Mouse (Mus musculus) MEL (cell line): Measurements from ENCODE around the gene Ncapg. TPM values are rescaled to one million over a fixed set of nuclear protein-coding genes. Genes with fewer than 3 reads are reported as not detected.

Source experiments
- DNase-seq: peaks from one replicate; pipeline ENCODE4 v3.0.0; 2011; ENCODE audit warnings: low read depth, low spot score
- H3K27ac ChIP-seq: 2 replicates; pipeline ENCODE4 v1.5.1; 2012; ENCODE audit warnings: low read depth, mild to moderate bottlenecking, control low read depth, low read length, moderate library complexity; ENCODE audit not compliant: control insufficient read depth
- H3K27me3 ChIP-seq, 2 experiments: fragments of 150-350 bp in 1 of 2; sonication (generic) in 1 of 2; 2 replicates each; pipeline ENCODE4 v1.6.1; 2012; ENCODE audit warnings: low read length in 2 of 2, mild to moderate bottlenecking in 2 of 2, improper control_type of control experiment in 1 of 2, moderate library complexity in 1 of 2; ENCODE audit not compliant: insufficient read depth in 2 of 2, control insufficient read depth in 1 of 2
- H3K36me3 ChIP-seq, 2 experiments: 2 replicates each; pipeline ENCODE4 v1.6.1; 2012 to 2014; ENCODE audit warnings: low read length in 2 of 2, improper control_type of control experiment in 1 of 2, inconsistent platforms in 1 of 2, mild to moderate bottlenecking in 1 of 2; ENCODE audit not compliant: insufficient read depth in 2 of 2, control insufficient read depth in 1 of 2
- H3K4me1 ChIP-seq, 2 experiments: fragments of 150-350 bp in 1 of 2; sonication (generic) in 1 of 2; 2 replicates each; pipeline ENCODE4 v1.6.1; 2012; ENCODE audit warnings: low read length in 2 of 2, improper control_type of control experiment in 1 of 2, mild to moderate bottlenecking in 1 of 2; ENCODE audit not compliant: insufficient read depth in 2 of 2, control insufficient read depth in 1 of 2
- H3K4me3 ChIP-seq, 2 experiments: fragments of 150-350 bp in 1 of 2; sonication (generic) in 1 of 2; 2 replicates each; pipeline ENCODE4 v1.5.1; 2012; ENCODE audit warnings: low read depth in 2 of 2, low read length in 2 of 2, mild to moderate bottlenecking in 2 of 2, moderate library complexity in 2 of 2, control low read depth in 1 of 2, improper control_type of control experiment in 1 of 2; ENCODE audit not compliant: control insufficient read depth in 1 of 2, insufficient read depth in 1 of 2
- H3K79me2 ChIP-seq: 2 replicates; pipeline ENCODE4 v1.6.1; 2012; ENCODE audit warnings: mild to moderate bottlenecking, low read length, moderate library complexity; ENCODE audit not compliant: control insufficient read depth, poor library complexity, insufficient read depth
- H3K9ac ChIP-seq: 2 replicates; pipeline ENCODE4 v1.6.1; 2012; ENCODE audit warnings: low read depth, mild to moderate bottlenecking, control low read depth, low read length, moderate library complexity; ENCODE audit not compliant: control insufficient read depth, poor library complexity, severe bottlenecking
- H3K9me3 ChIP-seq: fragments of 150-350 bp; sonication (generic); replicated peaks from 2 replicates; pipeline ENCODE4 v1.6.1; 2012; ENCODE audit warnings: mild to moderate bottlenecking, low read length, improper control_type of control experiment, moderate library complexity; ENCODE audit not compliant: insufficient read depth
- CHD2 ChIP-seq: IDR thresholded peaks from 2 replicates; pipeline ENCODE4 v1.6.1; 2011; ENCODE audit warnings: low read length, improper control_type of control experiment
- CTCF ChIP-seq, 3 experiments: IDR thresholded peaks in 2 of 3; conservative IDR thresholded peaks in 1 of 3; 2 replicates each; pipeline ENCODE4 v1.5.1; 2011 to 2012; ENCODE audit warnings: low read length in 3 of 3, low read depth in 2 of 3, mild to moderate bottlenecking in 2 of 3, improper control_type of control experiment in 1 of 3, inconsistent platforms in 1 of 3, mixed read lengths in 1 of 3, moderate library complexity in 1 of 3; ENCODE audit not compliant: control insufficient read depth in 1 of 3, insufficient read depth in 1 of 3, poor library complexity in 1 of 3, severe bottlenecking in 1 of 3
- EP300 ChIP-seq, 2 experiments: IDR thresholded peaks; 2 replicates each; pipeline ENCODE4 v1.6.1; 2011; ENCODE audit warnings: improper control_type of control experiment in 2 of 2, low read length in 2 of 2, low read depth in 1 of 2, mild to moderate bottlenecking in 1 of 2
- ETS1 ChIP-seq: IDR thresholded peaks from 2 replicates; pipeline ENCODE4 v1.6.1; 2012; ENCODE audit warnings: low read depth, mild to moderate bottlenecking, inconsistent platforms, low read length, improper control_type of control experiment, moderate library complexity
- GABPA ChIP-seq: IDR thresholded peaks from 2 replicates; pipeline ENCODE4 v1.6.1; 2012; ENCODE audit warnings: low read depth, mild to moderate bottlenecking, inconsistent platforms, low read length, improper control_type of control experiment, moderate library complexity
- JUND ChIP-seq: IDR thresholded peaks from 2 replicates; pipeline ENCODE4 v1.6.1; 2011; ENCODE audit warnings: low read depth, mild to moderate bottlenecking, improper control_type of control experiment, low read length
- KAT2A ChIP-seq: conservative IDR thresholded peaks from 2 replicates; pipeline ENCODE4 v1.6.1; 2012; ENCODE audit warnings: low read depth, low read length, improper control_type of control experiment, inconsistent platforms
- MAFK ChIP-seq: IDR thresholded peaks from 2 replicates; pipeline ENCODE4 v1.6.1; 2011; ENCODE audit warnings: low read depth, mild to moderate bottlenecking, low read length, improper control_type of control experiment, borderline replicate concordance
- MYC ChIP-seq: IDR thresholded peaks from 2 replicates; pipeline ENCODE4 v1.6.1; 2011; ENCODE audit warnings: low read depth, mild to moderate bottlenecking, low read length, improper control_type of control experiment, moderate library complexity
- NRF1 ChIP-seq: IDR thresholded peaks from 2 replicates; pipeline ENCODE4 v1.6.1; 2014; ENCODE audit warnings: low read depth, mild to moderate bottlenecking, inconsistent platforms, low read length, improper control_type of control experiment, moderate library complexity; ENCODE audit not compliant: poor library complexity, insufficient read depth, severe bottlenecking
- POLR2AphosphoS5 ChIP-seq: IDR thresholded peaks from 2 replicates; pipeline ENCODE4 v1.6.1; 2012; ENCODE audit warnings: low read depth, borderline replicate concordance, mild to moderate bottlenecking, inconsistent platforms, low read length, moderate library complexity, mixed read lengths
- SIN3A ChIP-seq: IDR thresholded peaks from 2 replicates; pipeline ENCODE4 v1.6.1; 2012; ENCODE audit warnings: low read length, improper control_type of control experiment, inconsistent platforms
- SMC3 ChIP-seq: IDR thresholded peaks from 2 replicates; pipeline ENCODE4 v1.6.1; 2011; ENCODE audit warnings: low read depth, low read length, improper control_type of control experiment
- TAL1 ChIP-seq: IDR thresholded peaks from 2 replicates; pipeline ENCODE4 v1.6.1; 2012; ENCODE audit warnings: mild to moderate bottlenecking, inconsistent platforms, low read length, moderate library complexity, mixed read lengths
- TCF12 ChIP-seq: IDR thresholded peaks from 2 replicates; pipeline ENCODE4 v1.6.1; 2014; ENCODE audit warnings: low read depth, mild to moderate bottlenecking, inconsistent platforms, low read length, improper control_type of control experiment, moderate library complexity
- UBTF ChIP-seq: IDR thresholded peaks from 2 replicates; pipeline ENCODE4 v1.6.1; 2012; ENCODE audit warnings: low read depth, mild to moderate bottlenecking, inconsistent platforms, low read length, improper control_type of control experiment, moderate library complexity, borderline replicate concordance; ENCODE audit not compliant: insufficient read depth
- USF1 ChIP-seq: IDR thresholded peaks from 2 replicates; pipeline ENCODE4 v1.6.1; 2014; ENCODE audit warnings: low read depth, mild to moderate bottlenecking, inconsistent platforms, low read length, improper control_type of control experiment, moderate library complexity
- USF2 ChIP-seq, 2 experiments: IDR thresholded peaks; 2 replicates each; pipeline ENCODE4 v1.6.1; 2011 to 2012; ENCODE audit warnings: improper control_type of control experiment in 2 of 2, low read length in 2 of 2, borderline replicate concordance in 1 of 2, inconsistent platforms in 1 of 2, low read depth in 1 of 2, mild to moderate bottlenecking in 1 of 2; ENCODE audit not compliant: insufficient read depth in 1 of 2
- ZKSCAN1 ChIP-seq: IDR thresholded peaks from 2 replicates; pipeline ENCODE4 v1.6.1; 2012; ENCODE audit warnings: low read depth, mild to moderate bottlenecking, inconsistent platforms, low read length, improper control_type of control experiment, moderate library complexity
- ZMIZ1 ChIP-seq: IDR thresholded peaks from 2 replicates; pipeline ENCODE4 v1.6.1; 2012; ENCODE audit warnings: low read depth, mild to moderate bottlenecking, inconsistent platforms, low read length, improper control_type of control experiment, moderate library complexity
- ZNF384 ChIP-seq: IDR thresholded peaks from 2 replicates; pipeline ENCODE4 v1.6.1; 2012; ENCODE audit warnings: low read depth, mild to moderate bottlenecking, inconsistent platforms, low read length, improper control_type of control experiment
- polyA plus RNA-seq, 2 experiments: library from polyadenylated mRNA; stranded (reverse) in 1 of 2; unstranded in 1 of 2; fragments of >175 nt in 1 of 2; fragments of >200 nt in 1 of 2; gene quantifications; 2 replicates each; pipeline versions ENCODE4 v1.2.1 to v1.2.4; 2012; ENCODE audit warnings: low replicate concordance in 2 of 2, low read depth in 1 of 2; ENCODE audit not compliant: insufficient read length in 2 of 2, insufficient read depth in 1 of 2, missing spikeins in 1 of 2
- total RNA-seq: library from RNA; depleted of rRNA; stranded (reverse); fragments of 300-350 nt; gene quantifications from 2 replicates; pipeline ENCODE4 v1.2.3, GENCODE M21; 2012

Gene Ncapg
- total and polyA plus RNA-seq, 3 experiments: 39.2 to 58.2 (median 52.6) TPM

DNA sequence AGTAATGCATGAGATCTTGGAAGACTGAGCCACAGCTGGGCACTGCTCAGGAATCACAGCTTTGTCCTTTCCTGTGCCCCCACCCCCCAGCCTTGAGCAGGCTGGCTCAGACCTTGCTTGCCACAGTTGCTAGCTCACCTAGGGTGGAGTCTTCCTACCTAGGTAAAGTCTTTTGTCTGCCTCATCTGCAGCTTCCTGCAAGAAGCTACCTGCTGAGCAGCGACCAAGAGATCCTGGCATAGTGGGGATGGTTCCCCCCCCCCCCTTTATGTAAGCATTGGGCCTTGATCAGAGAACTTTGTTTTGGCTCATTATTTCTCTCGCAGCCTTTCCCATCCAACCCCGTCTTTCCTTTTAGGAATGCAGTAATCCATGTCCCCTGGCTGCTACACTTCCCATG lies 48.2 kb upstream of the Ncapg start:
- Histone ChIP-seq H3K36me3 (no peaks in the 10 kb centered on the region), H3K79me2 (no peaks in the 10 kb centered on the region), H3K27ac (no peak overlapping the region), H3K4me1 (no peaks in the 10 kb centered on the region), H3K27me3 (peaks cover 0 to 4% of the 10 kb centered on the region in 2 experiments; a peak in 2 of 4 replicates), H3K9me3 (no peaks in the 10 kb centered on the region)
- no peak for TF ChIP-seq UBTF
- no peak for TF ChIP-seq SMC3
- no peak for TF ChIP-seq EP300 (IDR thresholded peaks at IDR 0.05; ENCODE audit: low read depth in 1 of 2, low read length in 2 of 2)
- TF ChIP-seq ZMIZ1: no peak
- TF ChIP-seq MAFK: no peak
- no peak for TF ChIP-seq ZKSCAN1
- TF ChIP-seq, all 39 proteins: peak for 0
- no peak for DNase-seq
- no peak overlapping the region for H3K9ac ChIP-seq
- H3K4me3 ChIP-seq: no peak overlapping the region

- H3K4me1 ChIP-seq: no peaks in the 10 kb centered on the region
- no peaks in the 10 kb centered on the region for H3K9me3 ChIP-seq
- H3K4me3 ChIP-seq: no peak overlapping the region
- no peak for DNase-seq
- no peaks in the 10 kb centered on the region; a peak in 1 of 4 replicates for H3K36me3 ChIP-seq
- H3K27me3 ChIP-seq: peaks cover 0 to 2% of the 10 kb centered on the region in 2 experiments; a peak in 2 of 4 replicates
- H3K9ac ChIP-seq: no peak overlapping the region
- TF ChIP-seq MYC: no peak
- TF ChIP-seq ETS1: no peak
- no peak for TF ChIP-seq KAT2A
- no peak for TF ChIP-seq USF1
- no peak for TF ChIP-seq USF2 (IDR thresholded peaks at IDR 0.05; ENCODE audit: borderline replicate concordance in 1 of 2, insufficient read depth in 1 of 2, low read depth in 1 of 2, low read length in 2 of 2)
- TF ChIP-seq UBTF: no peak
- no peak for TF ChIP-seq TCF12
- H3K79me2 ChIP-seq: no peaks in the 10 kb centered on the region
- no peak overlapping the region for H3K27ac ChIP-seq
Measured at GRCm38 (mm10) chr5:45627771-45628170, 41.9 kb upstream of the Ncapg start.

DNA sequence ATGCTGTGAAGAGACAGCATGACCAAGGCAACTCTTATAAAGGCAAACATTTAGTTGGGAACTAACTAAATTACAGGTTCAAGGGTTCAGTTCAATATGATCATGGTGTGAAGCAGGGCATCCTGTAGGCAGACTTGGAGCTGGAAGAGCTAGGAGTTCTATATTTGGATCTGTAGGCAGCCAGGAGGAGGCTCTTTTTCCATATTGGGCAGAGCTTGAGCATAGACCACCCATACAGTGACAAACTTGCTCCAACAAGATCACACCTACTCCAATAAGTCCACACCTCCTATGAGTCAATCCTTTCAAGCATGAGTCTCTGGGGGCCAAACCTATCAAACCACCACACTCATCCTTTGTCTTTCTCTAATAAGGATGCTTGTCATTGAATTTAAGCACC lies 40.2 kb upstream of the Ncapg start:
- no peak overlapping the region for H3K4me3 ChIP-seq
- H3K79me2 ChIP-seq: no peaks in the 10 kb centered on the region
- TF ChIP-seq EP300 (IDR thresholded peaks at IDR 0.05; ENCODE audit: low read depth in 1 of 2, low read length in 2 of 2) (no peak), CHD2 (no peak), ZMIZ1 (no peak), MAFK (no peak), CTCF (IDR thresholded peaks at IDR 0.05 in 2 of 3, conservative IDR thresholded peaks at IDR 0.05 in 1 of 3; ENCODE audit: control insufficient read depth in 1 of 3, insufficient read depth in 1 of 3, low read depth in 2 of 3, low read length in 3 of 3, poor library complexity in 1 of 3, severe bottlenecking in 1 of 3) (no peak), TAL1 (no peak), USF1 (no peak), ETS1 (no peak), POLR2AphosphoS5 (no peak), GABPA (no peak), JUND (no peak), ZNF384 (no peak), USF2 (IDR thresholded peaks at IDR 0.05; ENCODE audit: borderline replicate concordance in 1 of 2, insufficient read depth in 1 of 2, low read depth in 1 of 2, low read length in 2 of 2) (no peak), NRF1 (no peak), SIN3A (no peak), KAT2A (no peak)
- peaks cover 0 to 2% of the 10 kb centered on the region in 2 experiments; a peak in 2 of 4 replicates for H3K27me3 ChIP-seq
- H3K27ac ChIP-seq: no peak overlapping the region
- no peaks in the 10 kb centered on the region; a peak in 1 of 4 replicates for H3K36me3 ChIP-seq
- H3K4me1 ChIP-seq: no peaks in the 10 kb centered on the region
- no peaks in the 10 kb centered on the region for H3K9me3 ChIP-seq
- no peak overlapping the region for H3K9ac ChIP-seq
- no peak for DNase-seq
